Mouse (Mus musculus) frontal cortex, postnatal 25 days (tissue): Measurements from ENCODE around the gene Tmem136.

ENCODE experiments used
- DNase-seq, 2 experiments: peaks; one replicate each; pipeline ENCODE4 v3.0.0; 2022; ENCODE audit warnings: low spot score in 2 of 2

Gene Tmem136

GRCm38 (mm10) chr9:43108081-43108480, 8.3 kb downstream of the Tmem136 start:
- no peak for DNase-seq

DNA sequence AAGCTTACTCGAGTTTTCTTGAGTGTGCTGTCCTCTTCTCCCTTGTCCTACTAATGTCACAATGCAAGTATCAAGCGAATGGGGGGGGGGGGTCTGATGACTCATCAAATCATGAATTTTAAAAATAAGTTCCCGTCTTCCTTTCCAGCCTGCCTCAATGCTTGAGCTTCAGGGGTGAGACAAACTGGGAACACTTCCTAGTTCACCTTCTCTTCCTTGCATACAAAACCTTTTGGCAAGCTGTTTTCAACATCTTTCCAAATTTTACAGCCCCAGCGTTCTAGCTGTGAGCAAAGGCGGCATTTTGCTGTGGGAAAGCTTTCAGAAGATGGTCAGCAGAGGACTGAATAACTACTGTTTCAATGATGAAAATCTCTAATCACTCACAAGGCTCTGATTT, 8.8 kb downstream of the Tmem136 start:
- DNase-seq: no peak

- no peak for DNase-seq
Observed at GRCm38 (mm10) chr9:43107187-43107517, 9.2 kb downstream of the Tmem136 start, which contains the start of gene Arhgef12. Gene Arhgef12, minus strand, starts transcription at chr9:43107239.

DNA sequence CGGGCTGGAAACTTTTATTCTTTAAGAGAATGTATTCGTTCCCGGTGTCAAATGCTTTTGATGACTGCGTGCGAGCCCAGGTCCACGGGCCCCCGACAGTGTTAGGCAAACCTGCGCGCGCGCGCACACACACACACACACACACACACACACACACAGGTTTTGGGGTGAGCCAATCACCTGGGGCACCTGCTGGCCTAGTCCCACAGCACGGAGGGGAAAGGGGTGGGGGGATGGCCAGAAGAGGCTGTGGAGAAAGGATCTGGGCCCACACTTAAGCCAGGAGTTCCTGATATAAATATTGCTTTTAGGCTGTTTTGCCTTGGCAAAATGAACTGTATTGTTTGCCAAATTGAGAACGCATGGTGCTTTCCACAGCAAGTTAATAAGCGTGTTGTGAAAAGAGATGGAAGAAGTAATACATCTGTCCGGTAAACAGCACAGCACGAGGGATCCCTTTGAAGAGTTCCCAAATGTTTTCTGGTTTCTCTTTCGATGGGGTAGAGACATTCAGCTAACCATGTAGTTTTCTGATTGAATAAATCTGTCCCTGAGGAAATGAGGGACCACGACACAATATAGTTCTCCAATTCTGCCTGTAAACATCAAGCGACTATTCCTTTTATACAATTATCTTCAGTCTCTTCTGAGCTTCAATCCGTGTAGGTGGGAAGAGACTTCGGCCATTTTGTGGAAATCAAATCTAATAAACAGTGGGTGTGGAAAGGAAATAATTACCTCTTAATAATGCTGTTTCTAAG, 9.8 kb downstream of the Tmem136 start:
- peak in 1 of 2 experiments; percentile 33 for DNase-seq

DNA sequence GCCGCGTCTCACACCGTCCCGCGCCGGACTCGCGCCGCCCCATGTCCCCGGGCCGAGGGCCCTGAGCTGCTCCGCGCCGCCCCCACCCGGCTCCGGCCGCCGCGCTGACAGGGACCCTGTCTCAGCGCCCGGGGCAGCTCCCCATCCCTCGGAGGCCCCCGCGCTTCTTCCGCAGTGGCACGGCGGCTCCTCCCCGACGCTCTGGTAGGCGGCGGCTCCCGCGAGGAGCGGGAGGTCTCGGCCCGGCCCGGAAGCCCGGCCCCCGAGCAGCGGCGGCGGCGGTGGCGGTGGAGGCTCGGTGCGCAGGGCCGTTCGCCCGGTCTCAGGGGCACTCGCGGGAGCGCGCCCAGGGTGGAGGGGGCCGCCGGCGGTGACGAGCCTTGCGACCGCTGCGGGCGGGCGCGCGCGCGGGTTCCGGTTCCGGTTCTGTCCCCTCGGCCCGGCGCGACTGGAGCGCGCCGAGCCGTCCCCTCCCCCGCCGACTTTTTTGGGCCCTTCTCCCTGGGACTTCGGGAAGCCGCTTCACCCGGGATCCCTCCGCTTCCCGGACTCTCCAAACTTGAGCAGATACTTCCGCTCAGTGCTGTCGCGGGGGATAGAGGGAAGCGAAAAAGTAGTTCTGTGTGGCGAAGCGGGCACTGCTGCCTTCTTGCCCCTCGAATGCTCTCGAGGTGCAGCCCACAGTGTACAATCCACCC, 10.6 kb downstream of the Tmem136 start:
- DNase-seq: peak; percentile 75 to 81

GRCm38 (mm10) chr9:43104873-43105663, 11.3 kb downstream of the Tmem136 start:
- DNase-seq: no peak

DNA sequence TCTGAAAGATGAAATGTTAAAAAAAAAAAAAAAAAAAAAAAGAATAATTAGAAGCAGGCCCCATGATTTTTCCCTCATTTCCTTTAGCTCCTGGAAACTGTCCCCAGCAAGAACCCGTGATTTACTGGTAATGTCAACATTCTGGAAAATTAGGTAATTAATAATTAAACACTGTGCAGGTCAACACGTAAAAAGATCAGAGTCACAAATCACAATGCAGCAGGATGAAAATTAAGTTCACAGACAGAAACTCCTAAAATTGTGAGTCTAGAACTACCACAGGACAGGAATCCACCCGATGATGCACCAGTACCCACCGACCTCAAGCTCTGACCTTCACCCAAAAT, 11.9 kb downstream of the Tmem136 start:
- DNase-seq: no peak

- DNase-seq: no peak
Observed at GRCm38 (mm10) chr9:43103675-43104299, 12.6 kb downstream of the Tmem136 start.

DNA sequence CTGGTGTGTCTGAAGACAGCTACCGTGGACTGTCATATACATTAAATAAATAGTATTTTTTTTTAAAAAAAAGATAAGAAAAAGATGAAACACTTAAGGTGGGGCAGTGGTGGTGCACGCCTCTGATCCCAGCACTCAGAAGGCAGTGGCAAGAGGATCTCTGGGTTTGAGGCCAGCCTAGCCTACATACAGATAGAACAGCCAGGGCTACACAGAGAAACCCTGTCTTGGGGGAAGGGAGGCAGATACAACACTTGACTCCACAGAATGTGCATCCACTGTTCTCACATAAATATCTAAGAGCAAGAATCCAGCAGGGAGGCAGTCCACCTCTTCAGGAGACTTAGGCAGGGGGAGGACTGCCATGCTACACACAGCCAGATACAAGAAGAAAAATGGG, 13.4 kb downstream of the Tmem136 start:
- DNase-seq: no peak

GRCm38 (mm10) chr9:43101936-43102595, 14.3 kb downstream of the Tmem136 start:
- no peak for DNase-seq

- DNase-seq: no peak
Observed at GRCm38 (mm10) chr9:43098922-43099321, 17.4 kb downstream of the Tmem136 start.

GRCm38 (mm10) chr9:43097801-43098557, 18.4 kb downstream of the Tmem136 start:
- DNase-seq: no peak

GRCm38 (mm10) chr9:43096337-43096736, 20.0 kb downstream of the Tmem136 start:
- DNase-seq: no peak

- no peak for DNase-seq
Observed at GRCm38 (mm10) chr9:43094828-43095227, 21.5 kb downstream of the Tmem136 start.

GRCm38 (mm10) chr9:43093803-43094202, 22.6 kb downstream of the Tmem136 start:
- no peak for DNase-seq

DNA sequence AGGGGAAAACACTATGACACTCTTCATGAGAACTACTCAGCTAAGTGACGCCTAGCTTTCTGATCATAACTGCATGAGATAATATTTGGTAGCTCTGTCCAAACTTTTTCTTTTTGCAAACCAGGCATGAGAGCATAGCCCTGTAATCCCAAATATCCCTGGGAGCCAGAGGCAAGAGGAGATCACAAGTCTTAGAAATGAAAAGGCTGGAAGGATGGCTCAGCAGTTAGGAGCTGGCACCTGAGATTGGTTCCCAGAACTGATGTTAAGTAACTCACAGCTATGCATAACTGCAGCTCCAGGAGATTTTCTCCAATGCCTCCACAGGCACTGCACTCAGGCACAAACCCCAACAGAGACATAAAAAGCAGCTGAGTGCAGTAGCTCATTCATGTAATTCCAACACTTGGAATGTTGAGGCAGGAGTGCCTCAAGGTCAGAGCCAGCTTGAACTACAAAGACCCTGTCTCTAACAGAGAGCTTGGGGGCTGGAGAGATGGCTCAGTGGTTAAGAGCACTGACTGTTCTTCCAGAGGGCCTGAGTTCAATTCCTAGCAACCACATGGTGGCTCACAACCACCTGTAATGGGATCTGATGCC, 30.6 kb downstream of the Tmem136 start:
- DNase-seq: no peak

DNA sequence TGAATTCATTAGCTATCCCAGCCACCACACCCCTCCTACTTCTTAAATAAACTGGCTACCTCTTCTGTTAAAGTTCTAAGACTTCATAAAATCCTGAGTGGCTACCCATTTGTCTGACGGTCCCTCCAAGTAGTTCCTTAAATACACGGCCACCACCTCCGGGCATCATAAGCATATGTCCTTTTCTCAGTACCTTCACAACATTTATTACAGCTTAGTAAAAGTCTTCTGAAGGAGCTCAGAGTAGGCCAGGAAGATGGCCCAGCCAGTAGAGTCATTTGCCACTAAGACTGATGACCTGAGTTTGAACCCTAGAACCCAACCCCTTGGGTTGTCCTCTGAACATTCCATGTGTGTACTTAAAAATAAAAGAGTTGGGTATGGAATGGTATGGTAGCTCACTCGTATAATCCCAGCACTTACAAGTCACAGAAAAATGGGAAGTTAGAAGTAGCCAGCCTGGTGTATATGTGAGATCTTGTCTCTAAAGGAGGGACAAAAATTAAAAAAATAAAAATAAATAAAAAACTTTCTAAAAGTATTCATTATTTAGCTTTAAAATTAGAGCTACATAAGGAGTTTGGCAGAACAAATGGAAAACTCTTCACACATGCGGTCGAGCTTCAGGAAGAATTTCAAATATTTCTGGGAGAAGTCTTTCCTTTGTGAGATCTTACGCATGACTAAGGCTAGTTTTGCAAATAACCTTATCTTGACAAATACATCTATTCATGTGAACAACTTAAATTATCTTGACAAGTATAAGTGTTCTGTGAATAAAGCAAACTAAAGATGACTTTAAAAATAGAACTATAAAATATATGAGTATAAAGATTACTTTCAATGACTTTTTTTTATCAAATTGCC, 31.6 kb downstream of the Tmem136 start:
- no peak for DNase-seq

DNA sequence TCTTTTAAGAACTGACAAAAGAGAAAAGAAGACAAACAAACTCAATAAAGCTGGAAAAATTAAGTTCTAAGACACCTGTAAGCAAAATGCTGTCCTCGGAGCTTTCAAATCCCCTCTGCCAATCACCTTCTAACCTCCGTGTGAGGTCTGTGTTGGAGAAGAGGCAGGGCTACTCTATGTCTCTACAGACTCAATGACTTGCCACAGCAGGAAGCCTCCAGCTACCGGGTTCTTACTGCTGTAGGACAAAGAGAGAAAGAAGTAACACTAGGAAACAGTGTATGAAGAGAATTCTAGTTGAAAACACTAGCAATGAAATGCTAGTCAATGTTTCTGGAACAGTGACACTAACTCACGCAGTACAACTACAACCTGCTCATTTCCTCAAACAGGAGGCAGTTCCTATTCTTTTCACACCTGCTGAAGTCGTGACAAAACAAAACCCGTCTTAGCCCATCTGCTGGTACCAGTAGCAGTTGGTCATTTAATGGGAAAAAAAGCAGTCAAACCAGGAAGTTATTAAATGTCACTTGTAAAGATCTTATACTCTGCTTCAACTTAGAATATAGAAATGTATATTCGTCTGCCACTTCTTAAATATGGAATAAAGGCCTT, 32.8 kb downstream of the Tmem136 start:
- no peak for DNase-seq

GRCm38 (mm10) chr9:43078711-43079110, 37.7 kb downstream of the Tmem136 start:
- DNase-seq: no peak
